Mouse (Mus musculus) ES-E14 (cell line): Measurements from ENCODE around the gene Gm10271.

Experiments
- CHD2 ChIP-seq: IDR thresholded peaks from 2 replicates; pipeline ENCODE4 v1.6.1; 2014; ENCODE audit warnings: mild to moderate bottlenecking, low read depth, low read length, inconsistent platforms
- HCFC1 ChIP-seq: IDR thresholded peaks from 2 replicates; pipeline ENCODE4 v1.6.1; 2012; ENCODE audit warnings: low read length, inconsistent platforms, borderline replicate concordance; ENCODE audit not compliant: insufficient read depth
- MAFK ChIP-seq: IDR thresholded peaks from 2 replicates; pipeline ENCODE4 v1.6.1; 2014; ENCODE audit warnings: mild to moderate bottlenecking, low read depth, low read length, inconsistent platforms; ENCODE audit not compliant: insufficient read depth
- ZC3H11A ChIP-seq: IDR thresholded peaks from 2 replicates; pipeline ENCODE4 v1.6.1; 2012; ENCODE audit warnings: low read depth, mild to moderate bottlenecking, inconsistent platforms, low read length, borderline replicate concordance
- ZNF384 ChIP-seq: IDR thresholded peaks from 2 replicates; pipeline ENCODE4 v1.6.1; 2012; ENCODE audit warnings: low read depth, low read length, inconsistent platforms

GRCm38 (mm10) chr10:116949111-116950008 is 23.0 kb downstream of the Gm10271 start:
- TF ChIP-seq ZC3H11A (no peak), MAFK (no peak), ZNF384 (no peak), HCFC1 (no peak), CHD2 (no peak)
